Mouse (Mus musculus) gastrocnemius, adult 18-20 months (tissue): ENCODE results near the gene Ttll10. TPM values are rescaled to one million over a fixed set of nuclear protein-coding genes. Genes with fewer than 3 reads are reported as not detected.

ENCODE experiments used
- DNase-seq: peaks from one replicate; pipeline ENCODE4 v3.0.0; 2021; ENCODE audit warnings: low spot score
- total RNA-seq, 2 experiments: library from RNA; stranded (reverse); gene quantifications; 2 replicates each; pipeline ENCODE4 v1.2.3; 2021

Ttll10 gene
- total RNA-seq, 2 experiments from 2014 or later, result not detected

- no peak for DNase-seq
Measured at GRCm38 (mm10) chr4:156067256-156067949, 8.2 kb upstream of the Ttll10 start.

- DNase-seq, result no peak
Measured at GRCm38 (mm10) chr4:156065156-156065894, 6.1 kb upstream of the Ttll10 start.

DNA sequence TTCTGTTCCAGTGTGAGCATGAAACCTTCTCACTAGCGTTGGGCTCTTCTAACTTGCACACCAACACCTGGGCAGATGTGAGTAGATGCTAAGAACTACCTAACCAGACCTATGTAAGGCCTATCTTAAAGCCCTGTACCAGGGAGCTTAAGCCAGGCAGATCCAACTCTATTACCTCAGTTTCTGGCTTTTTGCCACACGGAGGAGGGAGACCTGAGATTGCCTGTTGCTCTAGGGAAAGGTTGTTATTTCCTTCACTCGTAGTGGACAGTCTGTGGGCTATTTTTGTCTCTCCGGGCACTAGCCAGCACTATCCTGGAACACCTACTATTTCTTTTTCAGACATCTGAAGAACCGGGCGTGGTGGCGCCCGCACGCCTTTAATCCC is 5.3 kb upstream of the Ttll10 start:
- DNase-seq, result peak; percentile 30

- DNase-seq, result no peak
Measured at GRCm38 (mm10) chr4:156063861-156064509, 4.8 kb upstream of the Ttll10 start.

DNA sequence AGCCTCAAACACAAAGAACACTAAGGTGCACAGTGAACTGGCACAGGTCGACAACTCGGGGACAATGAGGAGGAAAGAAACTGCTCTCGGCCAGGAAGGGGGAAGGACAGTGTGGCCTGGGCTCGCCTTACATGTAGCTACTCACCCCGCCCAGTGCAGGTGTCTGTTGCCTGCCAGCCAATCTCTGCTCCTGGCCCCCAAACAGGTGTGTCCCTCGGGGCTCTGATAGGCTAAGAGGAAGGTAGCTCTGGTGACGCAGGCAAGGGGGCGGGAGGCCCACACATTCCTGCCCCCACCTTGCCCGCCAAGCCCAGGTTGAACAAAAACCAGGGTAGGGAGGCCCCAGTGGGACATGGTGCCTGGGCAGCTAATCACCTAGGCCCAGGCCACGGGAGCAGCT is 499 bp upstream of the Ttll10 start:
- DNase-seq, result no peak

DNA sequence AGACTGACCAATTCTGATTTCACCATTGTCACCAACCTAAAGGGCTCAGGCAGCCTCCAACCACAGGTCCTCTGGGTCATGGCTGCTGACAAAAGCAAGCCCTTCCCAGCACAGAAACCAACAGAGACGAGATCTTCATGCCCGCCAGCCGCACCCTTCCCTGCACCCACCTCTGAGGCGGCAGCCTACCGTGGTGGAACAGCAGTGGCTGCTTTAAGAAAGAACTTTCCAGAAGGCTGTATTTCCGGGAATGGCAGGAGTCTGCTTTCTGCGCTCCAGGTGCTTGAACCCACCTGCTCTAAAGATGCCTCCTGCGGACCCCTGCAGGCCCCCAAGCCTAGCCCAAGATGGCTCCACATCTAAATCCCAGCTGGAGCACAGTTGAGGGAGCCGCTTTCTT is 388 bp downstream of the Ttll10 start:
- no peak for DNase-seq

DNA sequence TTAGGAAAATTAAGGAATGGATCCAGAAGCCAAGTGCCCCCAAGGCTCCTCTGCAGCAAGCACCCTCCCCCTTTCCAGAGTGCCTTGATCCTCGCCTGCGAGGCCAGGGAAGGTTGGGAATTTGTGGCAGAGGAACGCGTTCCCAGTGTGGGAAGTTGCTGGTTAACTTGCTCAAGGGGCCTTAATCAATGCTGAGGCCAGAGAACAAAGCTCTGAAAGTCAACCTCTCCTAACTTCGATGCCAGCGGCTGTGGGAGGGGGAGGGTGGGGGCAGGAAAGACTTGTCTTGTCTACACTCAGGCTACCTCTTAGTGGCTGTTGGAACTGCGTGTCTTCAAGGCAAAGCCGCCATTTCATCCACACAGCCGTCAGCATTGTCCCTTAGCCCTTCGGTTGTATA is 1.5 kb downstream of the Ttll10 start:
- no peak for DNase-seq

DNA sequence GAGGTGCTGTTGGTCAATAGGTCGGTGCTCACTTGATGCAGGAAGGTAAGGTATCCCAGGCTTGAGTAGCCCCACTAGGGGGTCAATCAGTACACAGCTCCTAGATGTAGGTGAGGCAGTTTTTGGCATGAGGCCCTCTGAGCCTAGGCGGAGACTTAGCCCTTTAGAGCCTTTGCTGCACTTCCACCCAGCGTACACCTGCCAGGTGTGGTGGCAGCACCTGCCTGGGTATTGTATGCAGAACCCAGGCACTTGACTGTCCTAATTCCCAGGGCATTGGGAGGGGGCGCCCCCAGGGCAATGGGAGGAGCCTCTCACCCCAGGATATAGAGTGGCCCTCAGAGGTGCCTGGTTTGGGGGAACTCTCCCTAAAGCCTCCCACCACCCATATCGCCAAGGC is 4.0 kb downstream of the Ttll10 start:
- DNase-seq, result no peak

GRCm38 (mm10) chr4:156054606-156055005 is 4.6 kb downstream of the Ttll10 start:
- DNase-seq, result no peak

DNA sequence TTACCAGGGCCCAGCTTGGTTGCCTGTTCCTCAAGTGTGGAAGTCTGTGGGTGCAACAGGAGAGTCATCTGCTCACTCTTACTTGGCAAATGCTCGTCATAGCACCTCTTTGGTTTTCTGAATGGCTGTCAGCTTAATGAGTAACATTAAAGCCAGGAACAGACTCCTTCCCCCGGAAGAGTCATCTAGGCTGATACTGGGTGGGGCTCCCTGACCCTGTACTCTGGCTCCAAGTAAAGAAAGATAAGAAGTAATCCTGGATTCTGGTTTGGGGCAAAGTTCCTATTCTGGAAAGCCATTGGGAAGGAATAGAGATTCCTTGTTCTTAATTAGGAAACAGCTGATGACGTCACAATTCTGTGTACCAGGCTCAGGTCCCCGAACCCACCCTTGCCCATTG is 5.1 kb downstream of the Ttll10 start:
- no peak for DNase-seq

- DNase-seq, result no peak
Measured at GRCm38 (mm10) chr4:156053113-156053512, 6.1 kb downstream of the Ttll10 start.

DNA sequence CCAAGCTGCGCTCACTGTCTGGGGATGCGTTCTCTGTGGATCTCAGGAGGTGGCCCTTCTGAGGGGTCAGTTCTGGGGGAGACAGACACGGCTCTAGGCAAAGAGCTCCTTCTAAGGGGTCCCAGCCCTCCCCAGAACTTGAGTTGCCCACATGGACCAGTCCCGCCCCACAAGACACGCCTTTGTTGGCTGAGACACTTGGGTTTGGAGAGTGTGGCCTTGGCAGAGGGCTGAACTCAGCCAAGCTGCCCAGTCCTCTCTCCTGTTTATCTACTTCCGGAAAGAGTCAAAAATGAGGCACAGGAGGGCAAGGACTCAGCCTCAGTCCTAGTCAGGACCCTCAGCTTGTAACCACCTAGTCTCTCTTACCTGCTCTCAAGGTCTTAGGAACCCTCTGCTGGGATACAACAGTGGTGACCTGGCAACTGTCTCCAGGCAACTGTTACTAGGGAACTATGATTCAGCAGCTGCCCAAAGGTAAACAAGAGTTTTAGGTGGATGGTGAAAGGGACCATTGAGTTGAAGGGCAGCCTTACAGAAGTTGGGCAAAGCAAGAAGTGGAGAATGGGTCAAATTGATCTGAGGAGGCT is 8.7 kb downstream of the Ttll10 start:
- DNase-seq, result no peak

DNA sequence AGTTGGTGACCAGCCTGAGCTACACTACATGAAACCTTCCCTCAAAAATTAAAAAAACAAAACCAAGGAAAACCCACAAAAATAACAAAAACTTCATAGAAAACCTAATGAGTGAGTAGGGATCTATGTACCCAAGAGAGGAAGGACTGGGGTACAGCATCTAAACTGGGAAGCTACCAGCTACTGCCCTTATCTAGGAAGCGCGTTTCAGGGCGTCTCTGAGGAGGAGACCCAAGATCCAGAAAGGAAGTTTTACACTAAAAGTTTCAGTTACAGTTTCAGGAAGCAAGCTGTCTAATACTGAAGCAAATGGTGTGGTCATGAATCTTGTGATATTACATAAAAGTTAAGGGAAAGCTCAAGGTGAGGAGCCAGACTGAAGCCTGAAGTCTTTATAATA is 9.4 kb downstream of the Ttll10 start:
- no peak for DNase-seq

GRCm38 (mm10) chr4:156044754-156045153 is 14.5 kb downstream of the Ttll10 start:
- DNase-seq, result no peak

- no peak for DNase-seq
Measured at GRCm38 (mm10) chr4:156034901-156035300, 24.3 kb downstream of the Ttll10 start.

- no peak for DNase-seq
Measured at GRCm38 (mm10) chr4:156034301-156034700, 24.9 kb downstream of the Ttll10 start.

DNA sequence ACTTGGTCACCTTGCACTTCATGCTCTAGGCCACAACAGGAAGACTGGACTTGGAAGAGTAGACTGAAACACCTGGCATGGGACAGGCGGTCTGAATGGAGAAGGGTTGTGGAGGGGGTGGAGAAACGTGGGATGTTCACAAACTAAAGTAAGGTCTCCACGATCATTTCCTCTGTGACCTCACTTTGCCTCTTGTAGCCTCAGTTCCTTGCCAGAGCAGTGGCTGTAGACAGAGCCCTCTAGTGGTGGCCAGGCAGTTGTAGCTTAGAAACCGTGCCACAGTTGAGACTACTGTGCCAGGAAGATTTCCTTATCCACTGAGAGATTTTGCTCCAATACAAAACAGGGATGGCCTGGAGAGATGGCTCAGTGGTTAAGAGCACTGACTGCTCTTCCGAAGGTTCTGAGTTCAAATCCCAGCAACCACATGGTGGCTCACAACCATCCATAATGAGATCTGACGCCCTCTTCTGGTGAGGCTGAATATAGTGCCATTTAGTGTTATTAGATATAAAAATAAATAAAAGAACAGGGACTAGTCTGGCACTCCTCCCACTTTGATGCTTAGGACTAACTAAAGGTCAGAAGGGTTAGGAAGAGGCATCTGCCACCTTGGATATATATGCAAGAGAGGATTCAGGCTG is 25.6 kb downstream of the Ttll10 start:
- peak; percentile 66 for DNase-seq

GRCm38 (mm10) chr4:156032856-156033255 is 26.4 kb downstream of the Ttll10 start:
- DNase-seq, result no peak

DNA sequence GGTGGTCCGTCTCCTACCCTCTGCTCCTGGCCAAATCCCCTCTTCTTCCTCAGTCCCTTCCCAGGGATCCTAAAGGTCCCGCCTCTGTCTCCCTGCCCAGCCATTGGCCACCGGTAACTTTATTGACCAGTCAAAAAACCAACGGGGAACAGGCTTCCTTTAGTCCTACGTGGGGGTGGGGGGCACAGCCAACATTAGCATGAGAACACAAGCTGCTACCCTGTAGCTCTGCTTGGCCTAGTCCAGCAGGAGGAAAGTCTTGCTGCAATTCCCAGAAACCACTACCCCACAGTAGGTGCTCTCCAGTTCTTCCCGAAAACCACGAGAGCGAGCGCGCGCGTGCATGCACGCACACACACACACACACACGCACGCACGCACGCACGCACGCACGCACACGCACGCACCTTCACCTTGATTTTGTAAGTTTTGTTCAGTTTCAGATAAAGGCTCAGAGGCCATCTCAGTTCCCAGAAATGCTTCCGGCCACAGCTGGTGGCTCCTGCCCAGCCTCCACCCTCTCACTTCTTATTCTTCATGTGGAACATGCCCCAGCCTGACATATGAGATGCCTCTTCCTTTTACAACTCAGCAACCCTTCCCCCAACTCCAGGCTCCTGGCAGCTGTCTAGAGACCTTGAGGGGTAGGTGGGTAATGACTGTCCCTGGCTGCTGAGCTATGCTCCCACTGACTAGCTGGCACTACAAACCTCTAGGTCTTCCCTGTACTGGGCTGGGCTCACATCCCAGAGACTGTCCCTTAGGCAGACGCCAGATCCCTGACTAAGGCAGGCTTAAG is 27.4 kb downstream of the Ttll10 start:
- peak; percentile 87 for DNase-seq

DNA sequence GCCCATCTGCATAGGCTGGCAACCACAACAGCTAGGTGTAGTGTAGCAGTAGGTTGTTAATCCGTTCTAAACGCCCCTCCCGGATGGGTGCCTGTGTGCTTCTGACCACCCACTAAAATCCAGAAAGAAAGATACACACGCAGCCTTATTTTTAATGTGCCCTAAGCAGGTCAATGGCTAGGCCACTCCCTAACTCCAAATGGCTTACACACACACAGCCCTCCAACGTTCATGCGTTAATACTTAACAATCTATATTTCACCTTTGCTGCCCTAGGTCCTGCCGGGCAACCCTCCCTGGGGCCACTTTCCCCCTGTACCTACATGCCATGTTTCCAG is 28.0 kb downstream of the Ttll10 start:
- DNase-seq, result no peak

DNA sequence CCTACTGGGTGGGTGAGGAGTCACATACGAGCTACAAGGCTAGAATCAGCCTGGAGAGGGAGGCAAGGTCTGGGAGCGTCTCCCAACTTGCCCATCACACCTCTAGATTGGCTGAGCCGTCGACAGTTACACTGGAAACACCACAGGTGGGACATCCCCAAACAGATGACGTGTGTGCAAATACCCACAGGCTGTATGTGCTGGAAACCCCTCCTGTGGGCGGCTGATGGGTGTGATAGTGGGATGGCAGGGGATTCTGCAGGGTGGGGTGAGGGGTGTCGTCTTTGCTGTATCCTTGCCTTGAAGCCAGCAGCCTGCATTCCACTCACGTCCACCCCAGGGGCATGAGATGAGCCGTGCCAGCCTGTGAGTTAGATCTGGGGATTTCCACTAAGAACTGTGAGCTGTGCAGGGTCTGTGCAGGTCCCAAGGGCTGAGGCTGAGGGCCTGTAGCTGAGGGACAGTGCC is 28.5 kb downstream of the Ttll10 start:
- DNase-seq, result no peak
